Mouse (Mus musculus) myocyte (in vitro differentiated cells): ENCODE measurements around the gene Gm20388. TPM values are rescaled to one million over a fixed set of nuclear protein-coding genes. Genes with fewer than 3 reads are reported as not detected.

ENCODE experiments used
- H3K27me3 ChIP-seq: one replicate; pipeline ENCODE4 v1.6.1; 2011; ENCODE audit not compliant: control insufficient read depth, insufficient read depth, insufficient read length
- H3K36me3 ChIP-seq: one replicate; pipeline ENCODE4 v1.6.1; 2011; ENCODE audit not compliant: control insufficient read depth, insufficient read depth
- H3K4me2 ChIP-seq: one replicate; pipeline ENCODE4 v1.6.1; 2011; ENCODE audit warnings: low read depth, control low read depth
- H3K4me3 ChIP-seq: one replicate; pipeline ENCODE4 v1.5.1; 2011; ENCODE audit warnings: mild to moderate bottlenecking, control low read depth, moderate library complexity
- H3K79me2 ChIP-seq: one replicate; pipeline ENCODE4 v1.6.1; 2011; ENCODE audit not compliant: control insufficient read depth, insufficient read depth
- H3ac ChIP-seq: one replicate; pipeline ENCODE4 v1.6.1; 2011; ENCODE audit not compliant: control insufficient read depth, insufficient read length
- CEBPB ChIP-seq: IDR thresholded peaks from 2 replicates; pipeline ENCODE4 v1.6.1; 2011; ENCODE audit warnings: mild to moderate bottlenecking, moderate library complexity; ENCODE audit not compliant: poor library complexity, insufficient read depth, severe bottlenecking
- E2F4 ChIP-seq: IDR thresholded peaks from one replicate; pipeline ENCODE4 v1.6.1; 2011; ENCODE audit warnings: mild to moderate bottlenecking, control low read depth, moderate library complexity; ENCODE audit not compliant: insufficient read depth
- MAX ChIP-seq: IDR thresholded peaks from one replicate; pipeline ENCODE4 v1.6.1; 2011; ENCODE audit warnings: low read depth, mild to moderate bottlenecking, control low read depth
- MYOD1 ChIP-seq, 3 experiments: IDR thresholded peaks; one replicate each; pipeline ENCODE4 v1.6.1; 2011; ENCODE audit warnings: control low read depth in 2 of 3, low read depth in 2 of 3, mild to moderate bottlenecking in 2 of 3, moderate library complexity in 1 of 3; ENCODE audit not compliant: insufficient read length in 2 of 3, control insufficient read depth in 1 of 3
- MYOG ChIP-seq, 3 experiments: IDR thresholded peaks; one replicate each; pipeline ENCODE4 v1.6.1; 2011; ENCODE audit warnings: control low read depth in 2 of 3, low read depth in 2 of 3, mild to moderate bottlenecking in 2 of 3; ENCODE audit not compliant: insufficient read length in 2 of 3, control insufficient read depth in 1 of 3, insufficient read depth in 1 of 3
- POLR2A ChIP-seq: IDR thresholded peaks from one replicate; pipeline ENCODE4 v1.6.1; 2011; ENCODE audit warnings: low read depth, mild to moderate bottlenecking, control low read depth, moderate library complexity; ENCODE audit not compliant: insufficient read length
- POLR2AphosphoS2 ChIP-seq: IDR thresholded peaks from one replicate; pipeline ENCODE4 v1.6.1; 2011; ENCODE audit warnings: low read depth, control low read depth; ENCODE audit not compliant: insufficient read length
- REST ChIP-seq: IDR thresholded peaks from one replicate; pipeline ENCODE4 v1.6.1; 2011; ENCODE audit warnings: mild to moderate bottlenecking, control low read depth, moderate library complexity; ENCODE audit not compliant: insufficient read depth, insufficient read length
- SRF ChIP-seq: IDR thresholded peaks from one replicate; pipeline ENCODE4 v1.6.1; 2011; ENCODE audit warnings: low read depth; ENCODE audit not compliant: control insufficient read depth, insufficient read length
- TCF12 ChIP-seq: IDR thresholded peaks from one replicate; pipeline ENCODE4 v1.6.1; 2011; ENCODE audit warnings: mild to moderate bottlenecking, control low read depth; ENCODE audit not compliant: poor library complexity, insufficient read depth, severe bottlenecking
- TCF3 ChIP-seq: IDR thresholded peaks from one replicate; pipeline ENCODE4 v1.6.1; 2011; ENCODE audit warnings: low read depth, control low read depth; ENCODE audit not compliant: insufficient read length
- USF1 ChIP-seq: IDR thresholded peaks from one replicate; pipeline ENCODE4 v1.6.1; 2011; ENCODE audit warnings: low read depth, mild to moderate bottlenecking, control low read depth, moderate library complexity
- polyA plus RNA-seq: library from polyadenylated mRNA; unstranded; fragments of >200 nt; fragmentation: generic; extraction: Trizol; gene quantifications from one replicate; pipeline ENCODE4 v1.2.1, GENCODE M21; 2012; ENCODE audit warnings: missing spikeins

Gm20388 gene
- polyA plus RNA-seq, 1 experiment, result 15.3 TPM

- Histone ChIP-seq H3K27me3 (peaks cover 11% of the 10 kb centered on the region), H3K36me3 (no peaks in the 10 kb centered on the region), H3K4me2 (no peak overlapping the region), H3ac (no peak overlapping the region), H3K79me2 (no peaks in the 10 kb centered on the region), H3K4me3 (no peak overlapping the region)
- TF ChIP-seq TCF3, result no peak
- TF ChIP-seq MYOD1 (IDR thresholded peaks at IDR 0.05; ENCODE audit: control insufficient read depth in 1 of 3, insufficient read length in 2 of 3, low read depth in 2 of 3), result no peak
- no peak for TF ChIP-seq CEBPB
- no peak for TF ChIP-seq E2F4
- TF ChIP-seq POLR2A, result no peak
- TF ChIP-seq SRF, result no peak
- TF ChIP-seq MYOG (IDR thresholded peaks at IDR 0.05; ENCODE audit: control insufficient read depth in 1 of 3, insufficient read depth in 1 of 3, insufficient read length in 2 of 3, low read depth in 2 of 3), result no peak
- TF ChIP-seq MAX, result no peak
- TF ChIP-seq REST, result no peak
- no peak for TF ChIP-seq TCF12
- TF ChIP-seq USF1, result no peak
- TF ChIP-seq POLR2AphosphoS2, result no peak
Measured at GRCm38 (mm10) chr8:123122059-123122458, 3211.4 kb downstream of the Gm20388 start.

- TF ChIP-seq POLR2A, result no peak
- no peak for TF ChIP-seq TCF12
- no peak for TF ChIP-seq MYOG (IDR thresholded peaks at IDR 0.05; ENCODE audit: control insufficient read depth in 1 of 3, insufficient read depth in 1 of 3, insufficient read length in 2 of 3, low read depth in 2 of 3)
- TF ChIP-seq TCF3, result no peak
- no peak for TF ChIP-seq POLR2AphosphoS2
- TF ChIP-seq USF1, result no peak
- TF ChIP-seq MYOD1 (IDR thresholded peaks at IDR 0.05; ENCODE audit: control insufficient read depth in 1 of 3, insufficient read length in 2 of 3, low read depth in 2 of 3), result no peak
- TF ChIP-seq REST, result no peak
- no peak for TF ChIP-seq MAX
- no peak for TF ChIP-seq E2F4
- TF ChIP-seq SRF, result no peak
- no peak for TF ChIP-seq CEBPB
- Histone ChIP-seq H3K36me3 (no peaks in the 10 kb centered on the region), H3K79me2 (no peaks in the 10 kb centered on the region), H3K4me3 (no peak overlapping the region), H3K27me3 (peaks cover 5% of the 10 kb centered on the region), H3K4me2 (no peak overlapping the region), H3ac (no peak overlapping the region)
Measured at GRCm38 (mm10) chr8:123122670-123123069, 3212.0 kb downstream of the Gm20388 start.

DNA sequence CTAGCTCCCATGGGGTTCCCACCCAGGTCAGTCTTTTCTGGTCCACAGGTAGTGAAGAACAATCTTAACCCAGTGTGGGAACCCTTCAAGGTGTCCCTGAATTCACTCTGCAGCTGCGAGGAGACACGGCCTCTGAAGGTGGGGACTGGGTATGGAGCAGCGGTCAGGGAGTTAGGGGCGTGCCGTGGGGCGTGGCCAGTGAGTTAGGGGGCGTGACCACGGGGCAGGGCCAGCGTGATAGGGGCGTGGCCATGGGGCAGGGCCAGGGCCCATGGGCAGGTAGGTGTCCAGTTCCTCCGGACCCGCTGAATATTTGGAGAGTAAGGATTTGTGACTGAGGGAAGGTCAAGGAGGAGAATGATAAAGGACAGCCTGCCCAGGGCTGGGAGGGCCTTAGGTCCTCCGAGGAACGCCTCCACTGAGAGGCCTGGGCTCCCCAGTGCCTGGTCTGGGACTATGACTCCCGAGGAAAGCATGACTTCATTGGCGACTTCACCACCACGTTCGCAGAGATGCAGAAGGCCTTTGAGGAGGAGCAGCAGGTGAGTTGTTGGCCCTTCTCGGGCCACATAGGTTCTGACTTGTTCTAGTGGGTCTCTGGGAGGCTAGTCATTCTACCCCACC, 3215.7 kb downstream of the Gm20388 start:
- H3K79me2 ChIP-seq, result no peaks in the 10 kb centered on the region
- H3K27me3 ChIP-seq, result no peaks in the 10 kb centered on the region
- H3K4me3 ChIP-seq, result no peak overlapping the region
- H3ac ChIP-seq, result no peak overlapping the region
- no peaks in the 10 kb centered on the region for H3K36me3 ChIP-seq
- no peak overlapping the region for H3K4me2 ChIP-seq
- TF ChIP-seq MYOG (IDR thresholded peaks at IDR 0.05; ENCODE audit: control insufficient read depth in 1 of 3, insufficient read depth in 1 of 3, insufficient read length in 2 of 3, low read depth in 2 of 3), result no peak
- TF ChIP-seq SRF, result no peak
- TF ChIP-seq POLR2AphosphoS2, result no peak
- TF ChIP-seq POLR2A, result no peak
- no peak for TF ChIP-seq MYOD1 (IDR thresholded peaks at IDR 0.05; ENCODE audit: control insufficient read depth in 1 of 3, insufficient read length in 2 of 3, low read depth in 2 of 3)
- TF ChIP-seq TCF12, result no peak
- TF ChIP-seq TCF3, result no peak
- no peak for TF ChIP-seq MAX
- TF ChIP-seq CEBPB, result no peak
- no peak for TF ChIP-seq USF1
- TF ChIP-seq REST, result no peak
- no peak for TF ChIP-seq E2F4

GRCm38 (mm10) chr8:123131041-123131440, 3220.4 kb downstream of the Gm20388 start:
- Histone ChIP-seq H3K79me2 (no peaks in the 10 kb centered on the region), H3K4me3 (no peak overlapping the region), H3ac (no peak overlapping the region), H3K4me2 (no peak overlapping the region), H3K36me3 (no peaks in the 10 kb centered on the region), H3K27me3 (no peaks in the 10 kb centered on the region)
- no peak for TF ChIP-seq MYOD1 (IDR thresholded peaks at IDR 0.05; ENCODE audit: control insufficient read depth in 1 of 3, insufficient read length in 2 of 3, low read depth in 2 of 3)
- TF ChIP-seq MAX, result no peak
- TF ChIP-seq POLR2AphosphoS2, result no peak

DNA sequence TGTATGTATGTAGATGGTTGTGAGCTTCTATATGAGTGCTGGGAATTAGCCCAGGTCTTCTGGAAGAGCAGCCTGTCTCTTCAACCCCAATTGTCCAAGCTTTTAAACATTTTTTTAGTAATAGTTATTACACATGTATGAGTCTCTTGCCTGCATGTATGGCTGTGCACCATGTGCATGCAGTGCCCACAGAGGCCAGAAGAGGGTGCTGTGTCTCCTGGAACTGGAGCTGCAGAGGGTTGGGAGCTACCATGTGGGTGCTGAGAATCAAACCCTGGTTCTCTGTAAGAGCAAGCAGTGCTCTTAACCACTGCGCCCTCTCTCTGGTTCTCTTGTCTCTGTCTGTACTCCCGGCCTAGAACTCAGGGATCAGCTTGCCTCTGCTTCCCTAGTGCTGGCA, 3222.3 kb downstream of the Gm20388 start:
- TF ChIP-seq MYOG (IDR thresholded peaks at IDR 0.05; ENCODE audit: control insufficient read depth in 1 of 3, insufficient read depth in 1 of 3, insufficient read length in 2 of 3, low read depth in 2 of 3) (no peak), REST (no peak), TCF3 (no peak), CEBPB (no peak), E2F4 (no peak), MYOD1 (IDR thresholded peaks at IDR 0.05; ENCODE audit: control insufficient read depth in 1 of 3, insufficient read length in 2 of 3, low read depth in 2 of 3) (no peak), SRF (no peak), MAX (no peak), POLR2A (no peak), USF1 (no peak), POLR2AphosphoS2 (no peak), TCF12 (no peak)
- H3K36me3 ChIP-seq, result no peaks in the 10 kb centered on the region

More for the DNA sequence above, 3222.3 kb downstream of the Gm20388 start:
- Histone ChIP-seq H3K79me2 (no peaks in the 10 kb centered on the region), H3ac (no peak overlapping the region), H3K4me3 (no peak overlapping the region), H3K27me3 (no peaks in the 10 kb centered on the region), H3K4me2 (no peak overlapping the region)
